Mouse (Mus musculus) cortical plate, adult 2 months (tissue): ENCODE data around the gene Ezh1. TPM values are rescaled to one million over a fixed set of nuclear protein-coding genes. Genes with fewer than 3 reads are reported as not detected.
A peak's percentile ranks its signal among the peaks of the same experiment; 100 is the strongest.

ENCODE experiments used
- H3K27ac ChIP-seq: fragments of 200-500 bp; 2 replicates; pipeline ENCODE4 v1.5.1; 2012; ENCODE audit warnings: low read length, control low read depth, inconsistent platforms; ENCODE audit not compliant: insufficient read depth
- H3K4me1 ChIP-seq: fragments of 200-500 bp; 2 replicates; pipeline ENCODE4 v1.6.1; 2011; ENCODE audit warnings: low read length; ENCODE audit not compliant: control insufficient read depth, insufficient read depth
- H3K4me3 ChIP-seq: fragments of 200-500 bp; 2 replicates; pipeline ENCODE4 v1.5.1; 2011; ENCODE audit warnings: mild to moderate bottlenecking, low read length, control low read depth; ENCODE audit not compliant: insufficient read depth
- CTCF ChIP-seq: fragments of 200-500 bp; IDR thresholded peaks from 2 replicates; pipeline ENCODE4 v1.5.1; 2011; ENCODE audit warnings: mild to moderate bottlenecking, control low read depth, low read length; ENCODE audit not compliant: insufficient read depth; ENCODE audit errors: extremely low read depth
- POLR2A ChIP-seq: fragments of 200-500 bp; IDR thresholded peaks from 2 replicates; pipeline ENCODE4 v1.6.1; 2011; ENCODE audit warnings: mild to moderate bottlenecking, low read length, control low read depth; ENCODE audit not compliant: insufficient read depth; ENCODE audit errors: extremely low read depth
- polyA plus RNA-seq: library from polyadenylated mRNA; depleted of rRNA; stranded (reverse); fragments of >200 nt; gene quantifications from 2 replicates; pipeline ENCODE4 v1.2.3, GENCODE M21; 2012

Ezh1 gene
- polyA plus RNA-seq, 1 experiment: 51.9 TPM

GRCm38 (mm10) chr11:101230991-101231871, 5.0 kb upstream of the Ezh1 start:
- Histone ChIP-seq H3K27ac (peak overlapping the region; percentile 70), H3K4me3 (no peak overlapping the region; the same call in 1 of the 2 replicates), H3K4me1 (no peaks in the 10 kb centered on the region)
- TF ChIP-seq POLR2A (no peak), CTCF (no peak)

GRCm38 (mm10) chr11:101230526-101230925, 4.3 kb upstream of the Ezh1 start:
- TF ChIP-seq POLR2A: no peak
- no peak for TF ChIP-seq CTCF
- Histone ChIP-seq H3K27ac (peak overlapping the region; percentile 70; the same call in 1 of the 2 replicates), H3K4me1 (no peaks in the 10 kb centered on the region), H3K4me3 (no peak overlapping the region)

GRCm38 (mm10) chr11:101230061-101230511, 3.8 kb upstream of the Ezh1 start:
- Histone ChIP-seq H3K27ac (peak overlapping the region; percentile 76), H3K4me1 (peaks cover 1% of the 10 kb centered on the region; the same call in 1 of the 2 replicates), H3K4me3 (no peak overlapping the region)
- TF ChIP-seq CTCF: no peak
- no peak for TF ChIP-seq POLR2A

GRCm38 (mm10) chr11:101229361-101229900, 3.2 kb upstream of the Ezh1 start:
- Histone ChIP-seq H3K4me1 (peaks cover 2% of the 10 kb centered on the region; the same call in 1 of the 2 replicates), H3K4me3 (no peak overlapping the region), H3K27ac (peak overlapping the region; percentile 76)
- TF ChIP-seq CTCF (no peak), POLR2A (no peak)

- no peak for TF ChIP-seq CTCF
- TF ChIP-seq POLR2A: no peak
- H3K4me3 ChIP-seq: peak overlapping the region; percentile 59
- H3K4me1 ChIP-seq: peaks cover 2% of the 10 kb centered on the region; the same call in 1 of the 2 replicates
- H3K27ac ChIP-seq: peak overlapping the region; percentile 62; the same call in 1 of the 2 replicates
Observed at GRCm38 (mm10) chr11:101225331-101226064, 765 bp downstream of the Ezh1 start.

GRCm38 (mm10) chr11:101224337-101224736, 1.9 kb downstream of the Ezh1 start:
- no peak for TF ChIP-seq CTCF
- no peak for TF ChIP-seq POLR2A
- H3K4me1 ChIP-seq: peaks cover 2% of the 10 kb centered on the region; the same call in 1 of the 2 replicates
- no peak overlapping the region for H3K4me3 ChIP-seq
- H3K27ac ChIP-seq: no peak overlapping the region

GRCm38 (mm10) chr11:101221306-101221986, 4.8 kb downstream of the Ezh1 start:
- Histone ChIP-seq H3K27ac (no peak overlapping the region; the same call in 1 of the 2 replicates), H3K4me3 (no peak overlapping the region), H3K4me1 (peaks cover 2% of the 10 kb centered on the region; the same call in 1 of the 2 replicates)
- TF ChIP-seq CTCF (no peak), POLR2A (no peak)

- TF ChIP-seq CTCF: no peak
- TF ChIP-seq POLR2A: no peak
- Histone ChIP-seq H3K4me1 (peaks cover 2% of the 10 kb centered on the region; the same call in 1 of the 2 replicates), H3K4me3 (no peak overlapping the region), H3K27ac (peak overlapping the region; percentile 65; the same call in 1 of the 2 replicates)
Observed at GRCm38 (mm10) chr11:101220853-101221252, 5.4 kb downstream of the Ezh1 start.

- Histone ChIP-seq H3K4me1 (no peaks in the 10 kb centered on the region), H3K27ac (no peak overlapping the region), H3K4me3 (no peak overlapping the region)
- no peak for TF ChIP-seq POLR2A
- TF ChIP-seq CTCF: no peak
Observed at GRCm38 (mm10) chr11:101218436-101219055, 7.7 kb downstream of the Ezh1 start.

GRCm38 (mm10) chr11:101216936-101217335, 9.3 kb downstream of the Ezh1 start:
- TF ChIP-seq POLR2A (no peak), CTCF (no peak)
- Histone ChIP-seq H3K4me3 (no peak overlapping the region), H3K4me1 (no peaks in the 10 kb centered on the region), H3K27ac (no peak overlapping the region)
